Mouse (Mus musculus) hindbrain, embryonic 15.5 days (tissue): ENCODE data around the gene Cpeb2. TPM values are rescaled to one million over a fixed set of nuclear protein-coding genes. Genes with fewer than 3 reads are reported as not detected.

ENCODE experiments used
- ATAC-seq: fragments of 200-750 bp; cut with Nextera tagmentation; 2 replicates; pipeline ENCODE4 v1.8.0; 2017; ENCODE audit warnings: low read depth, moderate number of reproducible peaks, moderate TSS enrichment; ENCODE audit not compliant: low FRiP score
- H3K27ac ChIP-seq: fragments of 300-500 bp; sonication (generic); replicated peaks from 2 replicates; pipeline ENCODE4 v1.5.1; 2015; ENCODE audit warnings: mild to moderate bottlenecking, inconsistent platforms
- H3K27me3 ChIP-seq: fragments of 300-500 bp; sonication (generic); 2 replicates; pipeline ENCODE4 v1.6.1; 2015; ENCODE audit warnings: control low read depth, inconsistent platforms
- H3K36me3 ChIP-seq: fragments of 300-500 bp; sonication (generic); 2 replicates; pipeline ENCODE4 v1.6.1; 2015; ENCODE audit warnings: control low read depth, inconsistent platforms
- H3K4me1 ChIP-seq: fragments of 300-500 bp; sonication (generic); replicated peaks from 2 replicates; pipeline ENCODE4 v1.6.1; 2015; ENCODE audit warnings: control low read depth, inconsistent platforms
- H3K4me2 ChIP-seq: fragments of 300-500 bp; sonication (generic); 2 replicates; pipeline ENCODE4 v1.6.1; 2015; ENCODE audit warnings: moderate library complexity, mild to moderate bottlenecking, inconsistent platforms
- H3K4me3 ChIP-seq: fragments of 300-500 bp; sonication (generic); 2 replicates; pipeline ENCODE4 v1.5.1; 2015; ENCODE audit warnings: mild to moderate bottlenecking, inconsistent platforms
- H3K9ac ChIP-seq: fragments of 300-500 bp; sonication (generic); 2 replicates; pipeline ENCODE4 v1.6.1; 2015; ENCODE audit warnings: inconsistent platforms
- H3K9me3 ChIP-seq: fragments of 300-500 bp; sonication (generic); 2 replicates; pipeline ENCODE4 v1.6.1; 2016; ENCODE audit warnings: control low read depth, inconsistent platforms
- WGBS: fragments of 180-500 bp; shearing (Covaris S2); methylation state at CpG from one replicate; pipeline ENCODE4 v1.1.7; 2015; 5-methylcytosine and 5-hydroxymethylcytosine counted together
- polyA plus RNA-seq: library from polyadenylated mRNA; unstranded; fragments of >200 nt; fragmentation: Nextera tagmentation; extraction: Ambion mirVana; gene quantifications from 2 replicates; pipeline ENCODE4 v1.2.1, GENCODE M21; 2015

The Cpeb2 gene
- polyA plus RNA-seq, 1 experiment from 2014 or later, result 15.8 TPM

- no peak for ATAC-seq
- Histone ChIP-seq H3K4me2 (no peak overlapping the region), H3K4me3 (no peak overlapping the region), H3K4me1 (0 out of 2 replicates have a peak, but pooled peaks cover 6% of the 10 kb centered on the region), H3K27me3 (no peaks in the 10 kb centered on the region), H3K9me3 (no peaks in the 10 kb centered on the region), H3K9ac (no peak overlapping the region), H3K27ac (no peak overlapping the region), H3K36me3 (no peaks in the 10 kb centered on the region)
- 76% methylated on average over 5 of the region's 5 CpGs for WGBS
These were observed 5.4 kb upstream of the Cpeb2 start for GRCm38 (mm10) chr5:43227607-43228006.

GRCm38 (mm10) chr5:43231061-43231460, 1.9 kb upstream of the Cpeb2 start:
- H3K4me1 ChIP-seq, result 0 out of 2 replicates have a peak, but pooled peaks cover 7% of the 10 kb centered on the region
- no peak for ATAC-seq
- no peak overlapping the region for H3K9ac ChIP-seq
- H3K4me2 ChIP-seq, result no peak overlapping the region
- H3K27me3 ChIP-seq, result no peaks in the 10 kb centered on the region
- H3K4me3 ChIP-seq, result no peak overlapping the region
- H3K9me3 ChIP-seq, result no peaks in the 10 kb centered on the region
- 53% methylated on average over 2 of the region's 2 CpGs for WGBS
- H3K27ac ChIP-seq, result no peak overlapping the region
- H3K36me3 ChIP-seq, result no peaks in the 10 kb centered on the region

GRCm38 (mm10) chr5:43232149-43232479, 856 bp upstream of the Cpeb2 start:
- ATAC-seq, result no peak
- Histone ChIP-seq H3K4me2 (peak overlapping the region; percentile 75), H3K9ac (peak overlapping the region; percentile 100), H3K27ac (peak overlapping the region; percentile 100), H3K9me3 (no peaks in the 10 kb centered on the region), H3K27me3 (no peaks in the 10 kb centered on the region), H3K4me3 (peak overlapping the region; percentile 99), H3K4me1 (peaks cover 8% of the 10 kb centered on the region; the same call in 1 of the 2 replicates), H3K36me3 (no peaks in the 10 kb centered on the region)
- 4% methylated on average over 6 of the region's 6 CpGs for WGBS

- peak overlapping the region; percentile 100 for H3K27ac ChIP-seq
- H3K9me3 ChIP-seq, result no peaks in the 10 kb centered on the region
- H3K4me3 ChIP-seq, result peak overlapping the region; percentile 99
- H3K36me3 ChIP-seq, result no peaks in the 10 kb centered on the region
- peak; percentile 73 for ATAC-seq
- no peaks in the 10 kb centered on the region for H3K27me3 ChIP-seq
- WGBS, result under 1% methylated on average over 78 of the region's 101 CpGs
- peaks cover 14% of the 10 kb centered on the region for H3K4me1 ChIP-seq
- peak overlapping the region; percentile 100 for H3K9ac ChIP-seq
- H3K4me2 ChIP-seq, result peak overlapping the region; percentile 75
These were observed 579 bp downstream of the Cpeb2 start for GRCm38 (mm10) chr5:43233316-43234181.

GRCm38 (mm10) chr5:43234321-43235185, 1.6 kb downstream of the Cpeb2 start:
- H3K36me3 ChIP-seq, result 0 out of 2 replicates have a peak, but pooled peaks cover 3% of the 10 kb centered on the region
- H3K4me2 ChIP-seq, result peak overlapping the region; percentile 75
- peak overlapping the region; percentile 99 for H3K4me3 ChIP-seq
- no peaks in the 10 kb centered on the region for H3K27me3 ChIP-seq
- peak overlapping the region; percentile 100 for H3K9ac ChIP-seq
- H3K9me3 ChIP-seq, result no peaks in the 10 kb centered on the region
- H3K27ac ChIP-seq, result peak overlapping the region; percentile 100
- peak; percentile 19; the same call in 1 of the 2 replicates for ATAC-seq
- under 1% methylated on average over 85 of the region's 113 CpGs for WGBS
- peaks cover 22% of the 10 kb centered on the region for H3K4me1 ChIP-seq

GRCm38 (mm10) chr5:43235186-43235785, 2.3 kb downstream of the Cpeb2 start:
- peaks cover 27% of the 10 kb centered on the region for H3K4me1 ChIP-seq
- H3K4me3 ChIP-seq, result peak overlapping the region; percentile 99
- peak overlapping the region; percentile 75 for H3K4me2 ChIP-seq
- no peak for ATAC-seq
- under 1% methylated on average over 27 of the region's 27 CpGs for WGBS
- H3K27me3 ChIP-seq, result no peaks in the 10 kb centered on the region
- 0 out of 2 replicates have a peak, but pooled peaks cover 3% of the 10 kb centered on the region for H3K36me3 ChIP-seq
- peak overlapping the region; percentile 100 for H3K9ac ChIP-seq
- no peaks in the 10 kb centered on the region for H3K9me3 ChIP-seq
- peak overlapping the region; percentile 100 for H3K27ac ChIP-seq

GRCm38 (mm10) chr5:43235997-43236396, 3.0 kb downstream of the Cpeb2 start:
- Histone ChIP-seq H3K4me2 (peak overlapping the region; percentile 75), H3K4me3 (peak overlapping the region; percentile 99), H3K27me3 (no peaks in the 10 kb centered on the region), H3K9ac (peak overlapping the region; percentile 100), H3K27ac (peak overlapping the region; percentile 100), H3K4me1 (peaks cover 31% of the 10 kb centered on the region), H3K36me3 (0 out of 2 replicates have a peak, but pooled peaks cover 3% of the 10 kb centered on the region), H3K9me3 (no peaks in the 10 kb centered on the region)
- WGBS, result 17% methylated on average over 5 of the region's 5 CpGs
- no peak for ATAC-seq

GRCm38 (mm10) chr5:43236476-43236875, 3.5 kb downstream of the Cpeb2 start:
- 0 out of 2 replicates have a peak, but pooled peaks cover 3% of the 10 kb centered on the region for H3K36me3 ChIP-seq
- H3K27me3 ChIP-seq, result no peaks in the 10 kb centered on the region
- H3K4me3 ChIP-seq, result peak overlapping the region; percentile 99
- H3K9ac ChIP-seq, result no peak overlapping the region
- H3K4me1 ChIP-seq, result peaks cover 32% of the 10 kb centered on the region
- 58% methylated on average over 3 of the region's 3 CpGs for WGBS
- peak overlapping the region; percentile 75 for H3K4me2 ChIP-seq
- no peaks in the 10 kb centered on the region for H3K9me3 ChIP-seq
- no peak for ATAC-seq
- H3K27ac ChIP-seq, result no peak overlapping the region

GRCm38 (mm10) chr5:43237238-43237637, 4.3 kb downstream of the Cpeb2 start:
- H3K27me3 ChIP-seq, result no peaks in the 10 kb centered on the region
- 48% methylated on average over 12 of the region's 12 CpGs for WGBS
- H3K4me1 ChIP-seq, result peaks cover 31% of the 10 kb centered on the region
- no peaks in the 10 kb centered on the region for H3K9me3 ChIP-seq
- 0 out of 2 replicates have a peak, but pooled peaks cover 3% of the 10 kb centered on the region for H3K36me3 ChIP-seq
- ATAC-seq, result no peak
- peak overlapping the region; percentile 40; the same call in 1 of the 2 replicates for H3K27ac ChIP-seq
- H3K4me3 ChIP-seq, result peak overlapping the region; percentile 99
- peak overlapping the region; percentile 75 for H3K4me2 ChIP-seq
- peak overlapping the region; percentile 41 for H3K9ac ChIP-seq

- WGBS, result 77% methylated on average over 6 of the region's 6 CpGs
- Histone ChIP-seq H3K36me3 (0 out of 2 replicates have a peak, but pooled peaks cover 3% of the 10 kb centered on the region), H3K9ac (0 out of 2 replicates have a peak overlapping the region, but pooled peaks have one; percentile 14), H3K9me3 (no peaks in the 10 kb centered on the region), H3K27ac (no peak overlapping the region), H3K27me3 (no peaks in the 10 kb centered on the region), H3K4me2 (peak overlapping the region; percentile 45), H3K4me1 (peaks cover 39% of the 10 kb centered on the region), H3K4me3 (peak overlapping the region; percentile 16)
- no peak for ATAC-seq
These were observed 6.3 kb downstream of the Cpeb2 start for GRCm38 (mm10) chr5:43239141-43239835.

- Histone ChIP-seq H3K4me2 (peak overlapping the region; percentile 12; the same call in 1 of the 2 replicates), H3K36me3 (peaks cover 7% of the 10 kb centered on the region), H3K27ac (no peak overlapping the region), H3K9me3 (no peaks in the 10 kb centered on the region), H3K4me1 (peaks cover 39% of the 10 kb centered on the region), H3K27me3 (no peaks in the 10 kb centered on the region), H3K9ac (no peak overlapping the region), H3K4me3 (no peak overlapping the region)
- ATAC-seq, result no peak
These were observed 7.8 kb downstream of the Cpeb2 start for GRCm38 (mm10) chr5:43240729-43241128.
